8 mouse cellular contexts compared by ENCODE assay signal in the genomic region with DNA sequence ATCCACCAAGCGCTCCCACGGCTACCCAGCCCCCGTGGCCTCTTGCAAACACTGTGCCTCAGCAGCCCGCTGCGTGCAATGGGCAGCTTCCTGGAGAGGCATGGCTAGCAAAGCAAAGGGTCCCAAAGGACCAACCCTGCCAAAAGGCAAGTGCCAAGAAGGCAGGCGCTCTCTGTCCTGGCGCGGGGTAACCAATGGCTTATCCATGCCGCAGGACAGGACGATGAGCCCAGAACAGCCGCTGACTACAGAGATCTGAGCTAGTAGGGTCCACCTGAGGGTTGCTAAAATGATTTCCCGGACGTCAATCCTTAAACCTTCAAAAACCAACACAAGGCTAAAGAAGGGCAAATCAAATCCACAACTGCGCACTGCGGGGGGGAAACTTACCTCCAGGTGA.
DNase-seq lines count a peak whose midpoint lies in the region; ATAC-seq lines count a peak whose summit lies in the region.

No protein-coding gene starts in this region.

- 13% methylated on average over 15 of the region's 15 CpGs for WGBS in kidney, embryonic 14.5 days
- 15% methylated on average over 15 of the region's 15 CpGs for WGBS in hindbrain, embryonic 10.5 days
- WGBS in midbrain, embryonic 13.5 days, result 11% methylated on average over 15 of the region's 15 CpGs

- no peak overlapping the region for H3K27ac ChIP-seq in kidney, embryonic 14.5 days (ENCODE audit: low read depth, low read length)
- no peak overlapping the region for H3K27ac ChIP-seq in brown adipose tissue, adult 24 weeks (replicated peaks; ENCODE audit: low read depth, low read length)
- H3K27ac ChIP-seq in hindbrain, embryonic 10.5 days, result peak overlapping the region; percentile 88
- H3K27ac ChIP-seq in midbrain, embryonic 13.5 days, result peak overlapping the region; percentile 82; the same call in 1 of the 2 replicates

- 0 out of 2 replicates have a peak, but pooled peaks cover 2% of the 10 kb centered on the region for H3K27me3 ChIP-seq in kidney, embryonic 14.5 days (ENCODE audit: control insufficient read depth, insufficient read depth, low read length)
- H3K27me3 ChIP-seq in hindbrain, embryonic 10.5 days (ENCODE audit: insufficient read depth, poor library complexity, severe bottlenecking), result peaks cover 42% of the 10 kb centered on the region
- peaks cover 85% of the 10 kb centered on the region for H3K27me3 ChIP-seq in midbrain, embryonic 13.5 days

- no peak for ATAC-seq in kidney, embryonic 14.5 days (ENCODE audit: low FRiP score, low TSS enrichment)
- peak; percentile 40; the same call in 1 of the 2 replicates for ATAC-seq in midbrain, embryonic 13.5 days
- ATAC-seq in erythroblast, adult 5-6 weeks (replicated peaks; ENCODE audit: low FRiP score, poor library complexity, severe bottlenecking), result no peak

- H3K4me2 ChIP-seq in kidney, embryonic 14.5 days (replicated peaks; ENCODE audit: low read depth, low read length), result peak overlapping the region; percentile 98
- peak overlapping the region; percentile 92 for H3K4me2 ChIP-seq in midbrain, embryonic 13.5 days (replicated peaks)

- DNase-seq in kidney, postnatal 36 days, result no peak
- peak; percentile 36 for DNase-seq in hindbrain, embryonic 10.5 days (ENCODE audit: low spot score)
- no peak for DNase-seq in retina, embryonic 14.5 days (ENCODE audit: low spot score)
- DNase-seq in kidney, adult 11 months, result no peak

- peak overlapping the region; percentile 70 for H3K9ac ChIP-seq in kidney, embryonic 14.5 days (ENCODE audit: low read depth, low read length)
- H3K9ac ChIP-seq in midbrain, embryonic 13.5 days (replicated peaks), result peak overlapping the region; percentile 91

- peaks cover 24% of the 10 kb centered on the region for H3K4me1 ChIP-seq in kidney, embryonic 14.5 days (ENCODE audit: control insufficient read depth, insufficient read depth, low read length)
- H3K4me1 ChIP-seq in brown adipose tissue, adult 24 weeks (ENCODE audit: control insufficient read depth, insufficient read depth, insufficient read length, low read length), result no peaks in the 10 kb centered on the region; the same call in 1 of the 2 replicates
- H3K4me1 ChIP-seq in hindbrain, embryonic 10.5 days (replicated peaks), result peaks cover 54% of the 10 kb centered on the region
- peaks cover 32% of the 10 kb centered on the region for H3K4me1 ChIP-seq in midbrain, embryonic 13.5 days (replicated peaks)

- H3K9me3 ChIP-seq in kidney, embryonic 14.5 days (ENCODE audit: control insufficient read depth, low read length), result no peaks in the 10 kb centered on the region
- H3K9me3 ChIP-seq in hindbrain, embryonic 10.5 days, result no peaks in the 10 kb centered on the region
- H3K9me3 ChIP-seq in midbrain, embryonic 13.5 days, result no peaks in the 10 kb centered on the region

- peak overlapping the region; percentile 66 for H3K4me3 ChIP-seq in kidney, embryonic 14.5 days (ENCODE audit: low read length)
- H3K4me3 ChIP-seq in brown adipose tissue, adult 24 weeks (ENCODE audit: insufficient read depth, low read depth, low read length), result peak overlapping the region; percentile 63
- H3K4me3 ChIP-seq in hindbrain, embryonic 10.5 days, result peak overlapping the region; percentile 74
- H3K4me3 ChIP-seq in midbrain, embryonic 13.5 days (replicated peaks), result peak overlapping the region; percentile 81

- no peaks in the 10 kb centered on the region for H3K36me3 ChIP-seq in kidney, embryonic 14.5 days (ENCODE audit: control insufficient read depth, insufficient read depth, low read length)
- no peaks in the 10 kb centered on the region for H3K36me3 ChIP-seq in hindbrain, embryonic 10.5 days
- no peaks in the 10 kb centered on the region for H3K36me3 ChIP-seq in midbrain, embryonic 13.5 days

Comparison
In these comparisons a context has a peak if more than half of its experiments do, and no peak if none do; other contexts are left out.
1. H3K27ac ChIP-seq: peak in hindbrain, embryonic 10.5 days (single experiment) and midbrain, embryonic 13.5 days (single experiment); none in kidney, embryonic 14.5 days (single experiment) and brown adipose tissue, adult 24 weeks (single experiment).
2. Peak in every context shown above with its lines, with median percentiles within 50 percentile points of each other: H3K4me3 ChIP-seq.